Mouse (Mus musculus): ENCODE results near the gene Gm2a.

DNA sequence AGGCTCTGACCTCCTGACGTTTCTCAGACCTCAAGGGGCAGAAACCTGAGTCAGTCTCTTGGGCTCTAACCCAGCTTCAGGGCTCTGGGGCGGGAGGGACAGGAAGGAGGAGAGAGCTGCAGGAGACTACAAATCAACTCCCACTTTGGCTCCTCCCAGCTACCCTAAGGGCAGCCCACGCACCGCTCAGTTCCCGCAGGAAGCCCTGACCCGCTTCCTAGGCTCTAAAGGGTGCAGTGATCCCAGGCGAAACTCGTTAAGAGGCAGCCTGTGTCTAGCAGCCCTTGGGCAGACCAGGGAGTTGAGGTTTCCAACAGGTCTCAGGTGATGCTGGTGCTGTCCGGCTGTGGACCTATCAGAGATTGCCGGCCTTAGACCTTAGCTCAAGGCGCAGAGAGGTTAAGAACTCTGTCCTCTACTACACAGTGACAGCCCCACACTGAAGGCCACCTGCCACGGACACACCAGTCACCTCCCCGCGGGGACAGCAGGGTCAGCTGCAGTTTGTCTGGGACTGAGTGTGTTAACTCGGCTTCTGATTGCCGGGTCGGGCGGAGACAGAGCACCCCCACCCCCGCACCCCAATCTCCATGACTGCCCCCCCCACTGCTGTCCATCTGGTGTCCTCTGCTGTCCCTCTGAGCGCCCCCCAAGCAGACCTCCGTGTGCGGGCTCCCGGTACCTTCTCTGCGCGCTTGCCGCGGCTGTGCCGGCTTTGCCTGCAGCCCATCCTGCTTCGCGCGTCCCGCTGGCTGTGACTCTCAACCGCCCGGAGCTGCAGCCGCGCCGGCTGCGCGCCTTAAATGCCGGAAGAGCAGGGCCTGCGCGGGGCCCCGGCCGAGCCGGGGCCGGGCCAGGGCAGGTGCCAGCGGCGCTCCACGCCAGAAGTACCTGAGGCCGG is 20.3 kb upstream of the Gm2a start, which contains the start of gene Ccdc69:
- peak; percentile 67; the same call in 1 of the 2 replicates for TF ChIP-seq POLR2A (IDR thresholded peaks at IDR 0.05; ENCODE audit: borderline replicate concordance, control insufficient read depth, low read depth, low read length)
- no peak for TF ChIP-seq CTCF (IDR thresholded peaks at IDR 0.05; ENCODE audit: control insufficient read depth, insufficient read depth, low read length)

Measured in bone marrow, adult 2 months (tissue).